Mouse (Mus musculus) macrophage (primary cell): ENCODE measurements around the gene Ppara. TPM values are rescaled to one million over a fixed set of nuclear protein-coding genes. Genes with fewer than 3 reads are reported as not detected.

Experiments
- H3K27ac ChIP-seq: fragments of 350-480 bp; formaldehyde crosslinking; 2 replicates; pipeline ENCODE4 v1.9.0; 2021
- H3K36me3 ChIP-seq: fragments of 350-480 bp; formaldehyde crosslinking; 2 replicates; pipeline ENCODE4 v1.9.0; 2021; ENCODE audit errors: inconsistent target
- H3K4me3 ChIP-seq: fragments of 350-480 bp; formaldehyde crosslinking; 2 replicates; pipeline ENCODE4 v1.9.0; 2021; ENCODE audit errors: inconsistent target
- H3K79me2 ChIP-seq: fragments of 350-480 bp; formaldehyde crosslinking; 2 replicates; pipeline ENCODE4 v1.9.0; 2021; ENCODE audit errors: inconsistent target
- WGBS: methylation state at CpG from one replicate; pipeline ENCODE4 v1.1.7; 2026; ENCODE audit warnings: inconsistent platforms; ENCODE audit not compliant: missing documents; 5-methylcytosine and 5-hydroxymethylcytosine counted together
- polyA plus RNA-seq: library from polyadenylated mRNA; stranded (reverse); fragments of 250-400 nt; gene quantifications from 3 replicates; pipeline ENCODE4 v1.2.4, GENCODE M21; 2018; ENCODE audit warnings: inconsistent platforms

Ppara gene
- polyA plus RNA-seq, 1 experiment from 2014 or later = not detected

DNA sequence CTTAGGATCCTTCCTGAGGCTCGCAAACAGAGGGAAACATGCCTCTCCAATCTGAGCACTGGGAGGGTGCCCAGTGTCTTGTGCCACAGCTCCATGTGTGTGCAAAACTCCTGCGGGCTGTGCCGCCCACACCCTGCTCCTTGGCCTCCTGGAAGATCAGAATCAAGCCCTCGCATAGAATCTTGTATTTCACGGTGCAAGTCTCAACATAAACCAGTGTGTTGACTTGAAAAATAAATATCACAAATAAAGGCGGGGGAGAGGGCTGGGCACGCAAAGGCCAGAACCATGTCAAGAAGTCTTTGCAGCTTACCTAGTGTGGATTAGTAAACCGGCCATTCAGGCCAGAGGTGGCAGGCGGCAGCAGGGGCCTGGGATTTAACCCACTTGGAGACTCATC lies 5.5 kb upstream of the Ppara start:
- Histone ChIP-seq H3K36me3 (no peaks in the 10 kb centered on the region), H3K27ac (no peak overlapping the region), H3K4me3 (no peak overlapping the region), H3K79me2 (no peaks in the 10 kb centered on the region)
- WGBS = 94% methylated on average over 9 of the region's 9 CpGs

DNA sequence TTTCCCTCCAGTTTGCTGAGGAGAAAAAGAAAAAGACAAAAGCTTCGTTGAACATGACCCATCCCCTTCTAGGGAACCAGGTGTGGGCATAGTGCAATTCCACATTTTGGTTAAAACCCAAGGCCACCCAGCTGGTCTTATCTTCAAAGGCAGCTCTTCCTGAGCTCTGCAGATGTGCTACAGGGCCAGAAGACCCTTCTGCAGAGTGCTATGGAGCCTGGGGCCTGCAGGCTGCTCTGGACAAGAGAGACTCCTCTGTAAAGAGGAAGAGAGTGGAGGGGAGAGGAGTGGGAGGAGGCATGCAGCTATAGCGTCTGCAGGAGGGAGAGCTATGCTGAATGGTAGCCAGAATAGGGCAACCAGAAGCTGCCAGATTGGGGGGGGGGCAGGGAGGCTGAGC lies 4.8 kb upstream of the Ppara start:
- Histone ChIP-seq H3K27ac (no peak overlapping the region), H3K79me2 (no peaks in the 10 kb centered on the region), H3K4me3 (no peak overlapping the region), H3K36me3 (no peaks in the 10 kb centered on the region)
- WGBS = 50% methylated on average over 1 of the region's 2 CpGs

DNA sequence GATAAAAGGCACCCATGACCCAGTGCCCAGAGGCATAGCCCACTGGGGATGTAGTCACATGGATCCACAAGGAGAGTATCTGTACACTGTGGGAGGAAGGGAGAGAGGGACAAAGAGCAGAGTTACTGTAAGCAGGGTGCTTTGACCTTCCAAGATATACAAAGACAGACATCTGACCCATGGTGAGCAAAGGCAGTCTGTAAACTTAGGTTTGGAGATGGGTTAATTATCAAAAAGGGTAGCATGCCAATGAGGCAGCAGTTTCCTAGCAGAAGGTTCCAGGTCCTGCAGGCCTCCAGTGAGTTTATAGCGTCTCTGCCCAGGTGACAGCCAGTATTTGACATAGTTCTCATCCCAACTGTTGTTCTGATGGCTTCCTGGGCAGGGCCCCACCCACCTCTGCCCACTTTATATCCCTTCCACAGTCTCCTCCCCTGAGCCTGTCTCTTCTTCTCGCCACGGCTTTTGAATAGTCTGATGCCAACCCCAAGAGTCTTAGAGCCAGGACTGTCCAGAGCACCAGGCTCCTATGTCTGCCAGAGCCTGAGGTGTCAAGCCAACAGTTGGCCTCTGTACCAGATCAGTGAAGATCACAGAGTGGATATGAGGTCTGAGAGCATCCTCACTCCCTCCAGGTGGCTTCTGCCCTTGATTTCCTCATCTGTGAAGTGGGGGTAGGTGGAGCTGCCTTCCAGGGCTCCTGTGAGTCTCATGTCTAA lies 2.7 kb upstream of the Ppara start:
- Histone ChIP-seq H3K36me3 (no peaks in the 10 kb centered on the region), H3K4me3 (no peak overlapping the region), H3K27ac (no peak overlapping the region), H3K79me2 (no peaks in the 10 kb centered on the region)
- WGBS = 86% methylated on average over 3 of the region's 3 CpGs

DNA sequence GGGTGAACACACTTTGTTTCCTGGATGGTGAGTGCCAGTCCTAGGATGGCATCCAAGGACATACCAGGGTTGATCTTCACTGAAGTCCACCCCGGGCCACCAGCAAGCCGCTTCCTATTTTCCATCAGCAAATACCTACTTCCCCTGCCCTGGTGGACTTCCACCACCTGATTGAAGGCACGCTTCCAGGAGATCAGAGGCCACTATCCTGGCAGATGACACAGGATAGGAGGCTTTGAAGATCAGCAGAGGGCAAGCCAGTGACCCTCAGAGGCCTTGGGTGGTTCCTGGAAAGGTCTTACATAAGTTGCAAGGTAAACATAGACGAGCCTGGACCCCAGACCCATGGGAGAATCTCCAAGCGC lies 2.2 kb upstream of the Ppara start:
- H3K79me2 ChIP-seq = no peaks in the 10 kb centered on the region
- no peak overlapping the region for H3K4me3 ChIP-seq
- H3K27ac ChIP-seq = no peak overlapping the region
- WGBS = 81% methylated on average over 5 of the region's 5 CpGs
- H3K36me3 ChIP-seq = no peaks in the 10 kb centered on the region

DNA sequence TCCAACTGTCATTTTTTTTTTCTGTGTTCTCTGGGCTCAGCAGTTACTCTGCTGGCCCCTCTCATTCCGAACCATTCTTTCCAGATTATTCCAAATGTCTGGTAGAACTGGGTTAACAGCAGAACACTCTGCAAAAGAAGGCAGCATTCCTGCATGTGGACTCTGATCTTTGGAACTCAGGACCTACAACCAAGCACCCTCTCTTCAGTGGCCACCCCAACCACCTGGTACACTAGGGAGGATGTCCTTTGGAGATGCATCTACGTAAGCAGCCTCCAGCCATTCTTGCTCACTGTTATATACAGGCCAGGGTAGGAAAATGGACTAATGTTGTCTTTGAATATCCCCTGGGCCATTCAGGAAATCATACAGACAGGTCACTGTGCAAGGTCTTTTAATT lies 1.1 kb upstream of the Ppara start:
- no peak overlapping the region for H3K27ac ChIP-seq
- no peaks in the 10 kb centered on the region for H3K36me3 ChIP-seq
- 92% methylated on average over 2 of the region's 2 CpGs for WGBS
- no peak overlapping the region for H3K4me3 ChIP-seq
- no peaks in the 10 kb centered on the region for H3K79me2 ChIP-seq

DNA sequence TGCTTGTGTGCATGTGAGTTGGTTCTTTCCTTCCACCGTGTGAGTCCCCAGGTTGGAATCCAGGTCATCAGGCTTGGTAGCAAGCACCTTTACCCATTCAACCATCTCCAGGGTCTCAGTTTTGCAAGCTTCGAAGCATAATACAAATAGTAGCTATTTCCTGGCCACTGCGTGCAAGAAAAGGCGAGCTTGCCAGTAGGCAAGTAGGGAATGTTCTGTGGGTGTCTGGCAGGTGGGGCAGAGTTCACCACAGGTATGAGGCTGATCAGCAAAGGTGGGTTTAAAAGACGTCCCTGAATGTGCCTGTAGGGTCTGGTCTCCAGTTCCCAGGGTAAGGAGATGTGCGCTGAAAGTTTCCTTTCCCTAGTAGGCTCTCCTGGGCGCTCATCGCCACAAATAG lies 635 bp upstream of the Ppara start:
- WGBS = 54% methylated on average over 8 of the region's 8 CpGs
- Histone ChIP-seq H3K36me3 (no peaks in the 10 kb centered on the region), H3K27ac (no peak overlapping the region), H3K4me3 (no peak overlapping the region), H3K79me2 (no peaks in the 10 kb centered on the region)

DNA sequence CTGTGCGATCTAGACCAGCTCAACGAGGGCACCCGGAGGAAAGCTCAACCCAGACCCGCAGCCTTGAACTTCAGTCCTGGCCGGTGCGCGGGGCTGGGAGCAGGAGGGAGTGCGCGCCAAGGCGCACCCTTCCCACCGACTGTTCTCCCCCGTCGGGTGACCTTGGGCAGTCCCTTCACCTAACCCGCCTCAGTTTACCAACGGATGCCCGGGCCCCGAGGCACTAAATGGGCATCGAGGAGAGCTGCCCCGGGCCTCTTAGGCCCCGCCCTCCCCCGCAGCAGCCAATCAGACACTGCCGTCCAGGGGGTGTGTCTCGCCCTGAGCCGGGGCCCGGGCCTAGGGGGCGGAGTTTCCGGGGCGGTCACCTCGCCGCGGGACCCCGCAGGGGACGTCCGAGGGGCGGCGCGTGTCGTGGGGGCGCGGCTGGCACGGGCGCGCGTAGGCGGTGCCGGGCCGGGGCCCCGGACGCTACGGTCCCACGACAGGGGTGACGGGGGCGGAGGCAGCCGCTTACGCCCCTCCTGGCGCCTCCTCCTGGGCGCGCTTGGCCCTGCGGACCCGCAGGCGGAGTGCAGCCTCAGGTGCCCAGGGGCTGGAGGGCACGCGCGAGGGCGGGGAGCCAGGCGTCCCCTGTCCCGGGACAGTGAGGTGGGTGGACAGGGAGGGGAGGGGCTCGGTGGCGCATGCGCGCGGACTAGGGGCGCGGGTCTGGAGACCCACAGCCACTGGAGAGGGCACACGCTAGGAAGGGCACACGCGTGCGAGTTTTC lies 466 bp downstream of the Ppara start:
- Histone ChIP-seq H3K27ac (no peak overlapping the region), H3K79me2 (no peaks in the 10 kb centered on the region), H3K36me3 (no peaks in the 10 kb centered on the region), H3K4me3 (no peak overlapping the region)
- WGBS = under 1% methylated on average over 71 of the region's 78 CpGs

DNA sequence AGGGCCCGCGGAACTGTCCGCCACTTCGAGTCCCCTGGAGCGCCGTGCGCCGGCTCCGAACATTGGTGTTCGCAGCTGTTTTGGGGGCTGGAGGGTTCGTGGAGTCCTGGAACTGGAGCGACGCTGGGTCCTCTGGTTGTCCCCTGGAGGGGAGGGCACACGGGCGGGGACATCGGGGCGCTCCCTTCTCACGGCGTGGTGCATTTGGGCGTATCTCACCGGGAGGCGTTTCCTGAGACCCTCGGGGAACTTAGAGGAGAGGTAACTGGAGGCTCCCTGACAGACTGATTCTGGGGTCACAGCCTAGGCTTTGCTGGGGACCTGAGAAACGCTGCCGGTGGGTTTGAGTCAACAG lies 1.0 kb downstream of the Ppara start:
- no peaks in the 10 kb centered on the region for H3K79me2 ChIP-seq
- H3K36me3 ChIP-seq = no peaks in the 10 kb centered on the region
- no peak overlapping the region for H3K27ac ChIP-seq
- no peak overlapping the region for H3K4me3 ChIP-seq
- WGBS = 9% methylated on average over 24 of the region's 25 CpGs

DNA sequence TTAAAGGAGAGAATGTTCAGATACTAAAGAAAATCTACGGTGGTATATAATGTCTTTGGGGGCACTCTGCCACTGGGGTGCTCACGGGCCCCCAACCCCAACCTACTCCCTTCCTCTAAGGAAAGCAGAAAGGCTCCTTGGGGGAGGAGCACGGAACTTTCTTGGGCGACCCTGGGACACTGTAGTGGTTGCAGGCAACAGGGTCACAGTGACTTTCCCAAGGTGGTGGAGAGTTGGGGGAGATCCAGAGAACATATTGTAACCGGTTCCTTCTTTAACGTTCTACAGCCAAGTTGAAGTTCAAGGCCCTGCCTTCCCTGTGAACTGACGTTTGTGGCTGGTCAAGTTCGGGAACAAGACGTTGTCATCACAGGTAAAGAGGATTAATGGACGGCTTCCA lies 1.7 kb downstream of the Ppara start:
- H3K4me3 ChIP-seq = no peak overlapping the region
- H3K79me2 ChIP-seq = no peaks in the 10 kb centered on the region
- no peaks in the 10 kb centered on the region for H3K36me3 ChIP-seq
- WGBS = 70% methylated on average over 10 of the region's 10 CpGs
- no peak overlapping the region for H3K27ac ChIP-seq

DNA sequence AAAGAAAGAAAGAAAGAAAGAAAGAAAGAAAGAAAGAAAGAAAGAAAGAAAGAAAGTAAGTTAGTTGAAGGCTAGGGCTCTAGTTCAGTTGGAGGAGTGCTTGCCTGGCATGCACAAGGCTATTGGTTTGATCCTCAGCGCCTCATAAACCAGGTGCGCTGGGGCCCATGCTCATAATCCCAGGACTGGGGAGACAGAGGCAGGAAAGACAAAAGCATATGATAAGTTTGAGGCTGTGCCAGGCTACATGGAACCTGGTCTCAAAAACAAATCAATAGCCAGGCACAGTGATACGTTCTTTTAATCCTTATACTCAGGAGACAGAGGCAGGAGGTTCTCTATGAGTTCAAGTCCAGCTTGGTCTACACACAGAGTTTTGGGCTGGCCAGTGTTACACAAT lies 3.6 kb downstream of the Ppara start:
- Histone ChIP-seq H3K36me3 (no peaks in the 10 kb centered on the region), H3K27ac (no peak overlapping the region), H3K4me3 (no peak overlapping the region), H3K79me2 (no peaks in the 10 kb centered on the region)
- WGBS = 89% methylated on average over 3 of the region's 3 CpGs

DNA sequence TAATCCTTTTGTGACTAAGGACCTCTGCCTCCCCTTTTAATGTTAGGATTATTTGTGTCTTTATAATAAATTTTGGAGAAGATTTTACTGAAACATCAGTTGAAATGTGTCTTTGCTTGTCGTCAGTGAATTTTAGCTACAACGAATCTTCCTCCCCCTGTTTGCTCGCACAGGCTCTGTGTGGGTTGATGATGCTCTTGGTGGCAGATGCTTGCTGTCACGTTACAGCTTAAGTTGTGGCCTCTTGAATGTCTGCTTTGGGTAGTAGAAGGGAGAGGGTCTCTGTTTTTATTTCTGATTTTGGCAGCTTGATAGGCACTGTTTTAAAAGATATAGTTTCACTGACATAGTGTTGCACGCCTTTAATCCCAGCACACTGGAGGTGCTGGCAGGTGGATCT lies 4.2 kb downstream of the Ppara start:
- no peaks in the 10 kb centered on the region for H3K79me2 ChIP-seq
- WGBS = 91% methylated on average over 5 of the region's 5 CpGs
- H3K4me3 ChIP-seq = no peak overlapping the region
- no peak overlapping the region for H3K27ac ChIP-seq
- no peaks in the 10 kb centered on the region for H3K36me3 ChIP-seq

DNA sequence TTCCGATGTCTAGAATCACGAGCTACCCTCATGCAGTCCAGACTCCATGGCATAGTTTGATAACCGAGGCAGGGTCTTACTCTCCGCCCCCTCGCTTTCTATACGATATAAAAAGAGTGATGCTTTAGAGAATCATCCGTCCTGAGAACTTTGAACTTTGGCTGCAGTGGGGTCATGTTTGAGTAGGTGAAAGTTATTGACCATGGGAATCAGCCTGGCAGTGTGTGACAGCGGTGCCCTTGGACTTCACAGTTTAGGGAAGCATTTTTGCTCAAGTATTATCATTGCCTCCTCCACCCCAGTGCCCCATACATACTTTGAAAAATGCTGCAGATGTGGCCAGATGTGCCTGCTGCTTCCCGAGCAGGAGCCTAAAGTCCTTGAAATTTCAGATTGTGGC lies 7.8 kb downstream of the Ppara start:
- Histone ChIP-seq H3K79me2 (no peaks in the 10 kb centered on the region), H3K36me3 (no peaks in the 10 kb centered on the region), H3K27ac (no peak overlapping the region), H3K4me3 (no peak overlapping the region)
- 89% methylated on average over 9 of the region's 9 CpGs for WGBS

DNA sequence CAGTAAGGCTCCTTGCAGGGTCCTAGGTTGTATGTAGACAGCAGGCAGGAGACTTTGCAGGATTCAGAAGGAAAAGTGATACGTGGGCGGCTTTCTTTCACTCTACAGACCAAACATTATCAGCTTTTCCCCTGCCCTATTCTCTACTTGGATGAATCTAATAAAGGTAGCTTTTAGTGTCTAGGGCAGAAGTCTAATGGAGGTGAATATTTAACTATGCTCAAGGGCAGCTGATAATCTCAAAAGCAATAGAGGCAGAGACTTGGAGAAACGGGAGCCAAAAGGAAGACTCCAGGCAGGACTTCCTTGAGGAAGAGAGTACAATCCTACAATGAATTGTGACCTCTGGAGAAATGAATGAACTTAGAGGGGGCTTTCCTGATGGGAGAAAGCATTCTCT lies 9.2 kb downstream of the Ppara start:
- 79% methylated on average over 3 of the region's 3 CpGs for WGBS
- H3K79me2 ChIP-seq = no peaks in the 10 kb centered on the region
- no peaks in the 10 kb centered on the region for H3K36me3 ChIP-seq
- no peak overlapping the region for H3K27ac ChIP-seq
- H3K4me3 ChIP-seq = no peak overlapping the region

DNA sequence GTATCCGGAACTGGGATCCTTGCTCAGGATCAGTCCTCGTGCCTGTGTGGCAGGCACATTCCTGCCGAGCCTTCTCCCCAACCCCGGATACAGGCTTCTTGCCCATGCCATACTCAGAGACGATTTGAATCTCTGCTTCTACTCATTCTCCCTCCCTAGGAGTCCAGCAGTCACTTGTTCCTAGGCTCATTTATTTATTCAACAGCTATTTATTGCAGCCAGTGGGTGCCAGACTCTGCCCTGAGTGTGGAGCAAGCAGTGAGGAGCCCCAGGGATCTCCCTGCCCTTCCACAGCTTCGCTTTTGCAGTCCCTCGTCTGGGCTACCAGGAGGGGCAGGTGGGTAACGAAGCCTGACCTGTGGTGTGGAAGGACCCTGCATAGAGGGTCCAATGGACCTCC lies 11.4 kb downstream of the Ppara start:
- Histone ChIP-seq H3K79me2 (no peaks in the 10 kb centered on the region), H3K4me3 (no peak overlapping the region), H3K27ac (no peak overlapping the region), H3K36me3 (no peaks in the 10 kb centered on the region)
- 92% methylated on average over 8 of the region's 8 CpGs for WGBS

DNA sequence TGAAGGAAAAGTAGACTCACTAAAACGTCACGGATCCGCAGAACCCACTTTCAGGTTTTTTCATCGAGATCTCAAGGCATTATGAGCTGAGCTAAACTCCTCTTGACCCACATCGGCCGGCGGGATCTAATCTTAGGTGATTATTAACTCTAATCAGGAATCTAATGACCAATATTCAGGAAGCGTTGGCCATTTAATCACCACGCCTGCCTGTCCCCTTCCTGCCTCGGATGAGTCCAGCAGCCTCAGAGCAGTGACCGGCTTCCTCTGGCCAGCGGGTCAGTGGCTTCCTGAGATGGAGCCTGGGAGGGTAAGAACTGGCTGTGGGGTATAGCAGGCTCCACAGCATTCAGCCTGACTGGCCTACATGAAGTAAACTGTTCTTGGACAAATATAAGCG lies 11.9 kb downstream of the Ppara start:
- Histone ChIP-seq H3K36me3 (no peaks in the 10 kb centered on the region), H3K4me3 (no peak overlapping the region), H3K27ac (no peak overlapping the region), H3K79me2 (no peaks in the 10 kb centered on the region)
- 81% methylated on average over 13 of the region's 13 CpGs for WGBS

DNA sequence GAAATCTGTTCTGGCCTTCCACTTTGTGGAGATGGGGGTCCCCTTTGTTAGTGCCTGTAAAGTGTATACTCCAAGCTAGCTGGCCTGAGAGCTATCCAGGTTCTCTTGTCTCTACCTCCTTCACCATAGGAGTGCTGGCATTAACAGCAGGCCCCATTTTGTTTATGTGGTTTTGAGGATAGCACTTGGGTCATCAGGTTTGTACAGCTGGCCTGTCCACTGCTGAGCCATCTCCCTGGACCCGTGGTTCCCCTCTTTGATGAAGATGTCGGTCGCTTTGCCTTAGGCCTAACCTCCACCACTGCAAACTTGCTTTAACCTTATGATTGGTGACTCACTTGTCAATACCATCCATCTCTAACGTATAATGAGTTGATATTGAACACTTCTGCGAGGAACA lies 13.2 kb downstream of the Ppara start:
- Histone ChIP-seq H3K79me2 (no peaks in the 10 kb centered on the region), H3K27ac (no peak overlapping the region), H3K4me3 (no peak overlapping the region), H3K36me3 (no peaks in the 10 kb centered on the region)
- 88% methylated on average over 5 of the region's 5 CpGs for WGBS
